Mouse (Mus musculus): Measurements from ENCODE around the gene Cntn4. TPM values are rescaled to one million over a fixed set of nuclear protein-coding genes. Genes with fewer than 3 reads are reported as not detected.
A peak's percentile ranks its signal among the peaks of the same experiment; 100 is the strongest.

Gene Cntn4
- polyA plus RNA-seq, 1 experiment from 2014 or later = 37.6 TPM

GRCm38 (mm10) chr6:106471840-106472608 is 794.6 kb downstream of the Cntn4 start:
- Histone ChIP-seq H3K27ac (replicated peaks) (no peak overlapping the region), H3K9me3 (replicated peaks) (no peaks in the 10 kb centered on the region), H3K36me3 (no peaks in the 10 kb centered on the region), H3K9ac (replicated peaks) (no peak overlapping the region), H3K4me2 (no peak overlapping the region), H3K27me3 (replicated peaks) (no peaks in the 10 kb centered on the region), H3K4me1 (no peaks in the 10 kb centered on the region), H3K4me3 (replicated peaks) (no peak overlapping the region)
- WGBS = 91% methylated on average over 2 of the region's 2 CpGs
- no peak for ATAC-seq (ENCODE audit: low FRiP score)

GRCm38 (mm10) chr6:106473871-106474270 is 796.4 kb downstream of the Cntn4 start:
- Histone ChIP-seq H3K4me2 (no peak overlapping the region), H3K4me3 (replicated peaks) (no peak overlapping the region), H3K27me3 (replicated peaks) (no peaks in the 10 kb centered on the region), H3K9ac (replicated peaks) (no peak overlapping the region), H3K36me3 (no peaks in the 10 kb centered on the region), H3K4me1 (no peaks in the 10 kb centered on the region), H3K27ac (replicated peaks) (no peak overlapping the region), H3K9me3 (replicated peaks) (no peaks in the 10 kb centered on the region)
- ATAC-seq (ENCODE audit: low FRiP score) = no peak
- WGBS = 94% methylated on average over 2 of the region's 2 CpGs

GRCm38 (mm10) chr6:106481533-106481932 is 804.1 kb downstream of the Cntn4 start:
- Histone ChIP-seq H3K4me1 (no peaks in the 10 kb centered on the region), H3K4me2 (no peak overlapping the region), H3K9ac (replicated peaks) (no peak overlapping the region), H3K9me3 (replicated peaks) (no peaks in the 10 kb centered on the region), H3K27me3 (replicated peaks) (no peaks in the 10 kb centered on the region), H3K27ac (replicated peaks) (no peak overlapping the region), H3K4me3 (replicated peaks) (no peak overlapping the region), H3K36me3 (no peaks in the 10 kb centered on the region)
- ATAC-seq (ENCODE audit: low FRiP score) = no peak
- WGBS = 72% methylated on average over 1 of the region's 1 CpGs

- H3K36me3 ChIP-seq = no peaks in the 10 kb centered on the region
- ATAC-seq (ENCODE audit: low FRiP score) = no peak
- H3K9me3 ChIP-seq (replicated peaks) = no peaks in the 10 kb centered on the region
- H3K27ac ChIP-seq (replicated peaks) = no peak overlapping the region
- H3K4me3 ChIP-seq (replicated peaks) = no peak overlapping the region
- H3K27me3 ChIP-seq (replicated peaks) = no peaks in the 10 kb centered on the region
- no peaks in the 10 kb centered on the region for H3K4me1 ChIP-seq
- WGBS = 91% methylated on average over 3 of the region's 3 CpGs
- H3K9ac ChIP-seq (replicated peaks) = no peak overlapping the region
- no peak overlapping the region for H3K4me2 ChIP-seq
These were observed 818.8 kb downstream of the Cntn4 start for GRCm38 (mm10) chr6:106496303-106496702.

- Histone ChIP-seq H3K4me1 (peaks cover 5% of the 10 kb centered on the region; the same call in 1 of the 2 replicates), H3K9me3 (replicated peaks) (no peaks in the 10 kb centered on the region), H3K27me3 (replicated peaks) (no peaks in the 10 kb centered on the region), H3K36me3 (no peaks in the 10 kb centered on the region), H3K9ac (replicated peaks) (no peak overlapping the region), H3K4me3 (replicated peaks) (no peak overlapping the region), H3K4me2 (no peak overlapping the region), H3K27ac (replicated peaks) (no peak overlapping the region)
- no peak for ATAC-seq (ENCODE audit: low FRiP score)
- WGBS = 84% methylated on average over 3 of the region's 3 CpGs
These were observed 821.7 kb downstream of the Cntn4 start for GRCm38 (mm10) chr6:106499166-106499565.

GRCm38 (mm10) chr6:106503961-106504360 is 826.5 kb downstream of the Cntn4 start:
- 21% methylated on average over 9 of the region's 9 CpGs for WGBS
- Histone ChIP-seq H3K4me3 (replicated peaks) (no peak overlapping the region), H3K36me3 (no peaks in the 10 kb centered on the region), H3K27ac (replicated peaks) (no peak overlapping the region), H3K9me3 (replicated peaks) (no peaks in the 10 kb centered on the region), H3K4me1 (peaks cover 7% of the 10 kb centered on the region; the same call in 1 of the 2 replicates), H3K4me2 (peak overlapping the region; percentile 15; the same call in 1 of the 2 replicates), H3K27me3 (replicated peaks) (no peaks in the 10 kb centered on the region), H3K9ac (replicated peaks) (no peak overlapping the region)
- no peak for ATAC-seq (ENCODE audit: low FRiP score)

GRCm38 (mm10) chr6:106520367-106520766 is 842.9 kb downstream of the Cntn4 start:
- no peaks in the 10 kb centered on the region for H3K36me3 ChIP-seq

GRCm38 (mm10) chr6:106543500-106543899 is 866.0 kb downstream of the Cntn4 start:
- H3K9me3 ChIP-seq (replicated peaks) = no peaks in the 10 kb centered on the region
- H3K4me3 ChIP-seq (replicated peaks) = no peak overlapping the region
- H3K4me1 ChIP-seq = no peaks in the 10 kb centered on the region
- H3K4me2 ChIP-seq = no peak overlapping the region
- H3K27ac ChIP-seq (replicated peaks) = no peak overlapping the region
- H3K27me3 ChIP-seq (replicated peaks) = no peaks in the 10 kb centered on the region
- no peaks in the 10 kb centered on the region for H3K36me3 ChIP-seq
- ATAC-seq (ENCODE audit: low FRiP score) = no peak
- no peak overlapping the region for H3K9ac ChIP-seq (replicated peaks)

More at GRCm38 (mm10) chr6:106520367-106520766, 842.9 kb downstream of the Cntn4 start:
- no peaks in the 10 kb centered on the region for H3K4me1 ChIP-seq
- H3K27ac ChIP-seq (replicated peaks) = no peak overlapping the region
- WGBS = 51% methylated on average over 1 of the region's 1 CpGs
- H3K27me3 ChIP-seq (replicated peaks) = no peaks in the 10 kb centered on the region
- H3K4me3 ChIP-seq (replicated peaks) = no peak overlapping the region
- no peak overlapping the region for H3K4me2 ChIP-seq
- H3K9me3 ChIP-seq (replicated peaks) = no peaks in the 10 kb centered on the region
- no peak overlapping the region for H3K9ac ChIP-seq (replicated peaks)
- ATAC-seq (ENCODE audit: low FRiP score) = no peak

- Histone ChIP-seq H3K4me3 (replicated peaks) (no peak overlapping the region), H3K27me3 (replicated peaks) (no peaks in the 10 kb centered on the region), H3K4me2 (no peak overlapping the region), H3K9ac (replicated peaks) (no peak overlapping the region), H3K27ac (replicated peaks) (peak overlapping the region; percentile 14; the same call in 1 of the 2 replicates), H3K4me1 (peaks cover 5% of the 10 kb centered on the region; the same call in 1 of the 2 replicates), H3K9me3 (replicated peaks) (no peaks in the 10 kb centered on the region), H3K36me3 (no peaks in the 10 kb centered on the region)
- WGBS = 37% methylated on average over 6 of the region's 6 CpGs
- ATAC-seq (ENCODE audit: low FRiP score) = peak; percentile 65
These were observed 884.2 kb downstream of the Cntn4 start for GRCm38 (mm10) chr6:106561649-106562048.

- peaks cover 5% of the 10 kb centered on the region; the same call in 1 of the 2 replicates for H3K4me1 ChIP-seq
- H3K27me3 ChIP-seq (replicated peaks) = no peaks in the 10 kb centered on the region
- H3K4me2 ChIP-seq = no peak overlapping the region
- peak overlapping the region; percentile 58 for H3K27ac ChIP-seq (replicated peaks)
- no peak overlapping the region for H3K4me3 ChIP-seq (replicated peaks)
- no peaks in the 10 kb centered on the region for H3K36me3 ChIP-seq
- WGBS = 71% methylated on average over 7 of the region's 7 CpGs
- H3K9me3 ChIP-seq (replicated peaks) = no peaks in the 10 kb centered on the region
- no peak overlapping the region for H3K9ac ChIP-seq (replicated peaks)
- ATAC-seq (ENCODE audit: low FRiP score) = no peak
These were observed 887.9 kb downstream of the Cntn4 start for GRCm38 (mm10) chr6:106565316-106565715.

- H3K27ac ChIP-seq (replicated peaks) = no peak overlapping the region
- ATAC-seq (ENCODE audit: low FRiP score) = 0 out of 2 replicates have a peak, but pooled peaks have one; percentile 40
These were observed 888.5 kb downstream of the Cntn4 start for GRCm38 (mm10) chr6:106565769-106566459.

More at GRCm38 (mm10) chr6:106565769-106566459, 888.5 kb downstream of the Cntn4 start:
- WGBS = 40% methylated on average over 3 of the region's 3 CpGs
- Histone ChIP-seq H3K4me2 (no peak overlapping the region), H3K36me3 (no peaks in the 10 kb centered on the region), H3K4me3 (replicated peaks) (no peak overlapping the region), H3K27me3 (replicated peaks) (no peaks in the 10 kb centered on the region), H3K9me3 (replicated peaks) (no peaks in the 10 kb centered on the region), H3K4me1 (peaks cover 5% of the 10 kb centered on the region; the same call in 1 of the 2 replicates), H3K9ac (replicated peaks) (no peak overlapping the region)
